Mouse (Mus musculus): ENCODE data around the gene Pnmal1.

DNA sequence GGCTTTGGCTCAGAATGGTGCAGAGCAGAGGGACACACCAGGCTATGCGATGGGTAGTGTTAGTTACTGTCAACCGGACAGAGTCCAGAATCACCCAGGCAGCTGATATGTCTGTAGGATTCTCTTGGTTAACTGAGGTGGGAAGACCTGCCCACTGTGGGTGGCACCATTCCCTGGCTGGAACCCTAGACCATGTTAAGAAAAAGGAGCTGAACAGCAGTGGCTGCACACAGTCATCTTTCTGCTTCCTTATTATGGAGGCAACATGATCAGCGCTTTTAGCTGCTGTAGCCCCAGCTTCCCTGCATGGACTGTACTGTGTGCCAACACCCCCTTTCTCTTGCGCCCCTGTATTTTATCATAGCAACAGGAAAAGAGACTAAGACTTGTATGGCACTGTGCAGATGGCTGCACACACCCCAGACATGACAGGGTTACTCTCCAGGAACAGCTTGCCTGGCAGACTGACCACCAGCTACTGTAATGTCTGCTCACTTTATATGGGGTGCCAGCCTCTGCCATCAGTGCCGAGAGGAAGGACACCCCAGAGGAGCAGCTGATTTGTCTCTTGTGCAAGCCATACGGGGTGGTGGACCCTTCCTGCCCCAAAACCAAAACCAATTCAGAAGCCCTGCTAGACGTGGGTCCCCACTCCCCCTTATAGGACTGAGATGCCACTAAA is 52.6 kb downstream of the Pnmal1 start:
- no peak for TF ChIP-seq CTCF (IDR thresholded peaks at IDR 0.05; ENCODE audit: low read depth, low read length)
- no peak for TF ChIP-seq GATA1 (IDR thresholded peaks at IDR 0.05; ENCODE audit: borderline replicate concordance, low read length)
- no peak for TF ChIP-seq TAL1 (conservative IDR thresholded peaks at IDR 0.05; ENCODE audit: low read depth, low read length)
- no peak for TF ChIP-seq POLR2AphosphoS5 (IDR thresholded peaks at IDR 0.05; ENCODE audit: insufficient replicate concordance, low read depth, low read length)
- no peak for TF ChIP-seq GATA2 (IDR thresholded peaks at IDR 0.05; ENCODE audit: borderline replicate concordance, low read depth, low read length)
